Mouse (Mus musculus) brain, embryonic 14.5 days (tissue): Measurements from ENCODE around the gene Ldhc.

ENCODE experiments used
- CTCF ChIP-seq: fragments of 200-500 bp; IDR thresholded peaks from 2 replicates; pipeline ENCODE4 v1.5.1; 2012; ENCODE audit warnings: inconsistent platforms, mild to moderate bottlenecking, moderate library complexity, borderline replicate concordance; ENCODE audit not compliant: insufficient read depth, insufficient read length; ENCODE audit errors: extremely low read depth
- POLR2A ChIP-seq: fragments of 200-500 bp; IDR thresholded peaks from 2 replicates; pipeline ENCODE4 v1.6.1; 2012; ENCODE audit warnings: mild to moderate bottlenecking, inconsistent platforms, borderline replicate concordance; ENCODE audit not compliant: poor library complexity, insufficient read depth, insufficient read length, severe bottlenecking; ENCODE audit errors: extremely low read depth

DNA sequence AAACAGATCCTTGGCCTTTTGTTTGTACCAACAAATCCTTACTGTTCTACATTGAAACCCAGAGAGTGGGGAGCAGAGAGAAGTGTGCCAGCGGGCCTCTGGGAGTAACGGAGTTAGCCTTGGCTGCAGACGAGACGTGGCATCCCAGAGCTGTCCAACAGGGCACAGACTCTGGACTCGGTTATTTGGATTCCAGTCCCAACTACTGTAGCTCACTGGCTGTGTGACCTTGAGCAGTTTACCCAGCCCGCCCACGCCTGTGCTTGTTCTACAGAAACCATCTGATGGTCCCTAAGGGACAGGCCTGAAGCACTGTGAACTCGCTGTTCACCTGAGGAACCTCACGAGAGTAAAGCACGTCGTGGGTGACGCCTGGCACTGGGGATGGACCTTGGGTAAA lies 31.1 kb upstream of the Ldhc start:
- TF ChIP-seq POLR2A (no peak), CTCF (no peak)
